Mouse (Mus musculus): ENCODE measurements around the gene 4930544D05Rik.
"Not testable (repeated sequence)": the region's sequence is repeated elsewhere in the genome, so short reads cannot be mapped to it uniquely, and the experiment has no call there.

The 4930544D05Rik gene

GRCm38 (mm10) chr11:70615516-70616093 is at the start of gene 4930544D05Rik:
4930544D05Rik (plus strand) TSS chr11:70615848.
- no peak for DNase-seq

GRCm38 (mm10) chr11:70566586-70566985 is 49.1 kb upstream of the 4930544D05Rik start:
- DNase-seq: no peak

GRCm38 (mm10) chr11:70570614-70571013 is 45.0 kb upstream of the 4930544D05Rik start:
- DNase-seq: not testable (repeated sequence)

- no peak for DNase-seq
Observed at GRCm38 (mm10) chr11:70571641-70572040, 44.0 kb upstream of the 4930544D05Rik start.

GRCm38 (mm10) chr11:70572348-70572902 is 43.2 kb upstream of the 4930544D05Rik start:
- DNase-seq: no peak

- DNase-seq: no peak
Observed at GRCm38 (mm10) chr11:70573872-70574271, 41.8 kb upstream of the 4930544D05Rik start.

GRCm38 (mm10) chr11:70577201-70577600 is 38.4 kb upstream of the 4930544D05Rik start:
- no peak for DNase-seq

GRCm38 (mm10) chr11:70578962-70579361 is 36.7 kb upstream of the 4930544D05Rik start:
- no peak for DNase-seq

- no peak for DNase-seq
Observed at GRCm38 (mm10) chr11:70579710-70580357, 35.8 kb upstream of the 4930544D05Rik start.

GRCm38 (mm10) chr11:70580358-70580720 is 35.3 kb upstream of the 4930544D05Rik start:
- DNase-seq: no peak

- DNase-seq: no peak
Observed at GRCm38 (mm10) chr11:70580921-70581320, 34.7 kb upstream of the 4930544D05Rik start.

GRCm38 (mm10) chr11:70582196-70582595 is 33.5 kb upstream of the 4930544D05Rik start:
- DNase-seq: no peak

- no peak for DNase-seq
Observed at GRCm38 (mm10) chr11:70583022-70583714, 32.5 kb upstream of the 4930544D05Rik start.

- no peak for DNase-seq
Observed at GRCm38 (mm10) chr11:70583775-70584174, 31.9 kb upstream of the 4930544D05Rik start.

- DNase-seq: no peak
Observed at GRCm38 (mm10) chr11:70585457-70585856, 30.2 kb upstream of the 4930544D05Rik start.

- DNase-seq: no peak
Observed at GRCm38 (mm10) chr11:70586261-70586660, 29.4 kb upstream of the 4930544D05Rik start.

- DNase-seq: no peak
Observed at GRCm38 (mm10) chr11:70586954-70587353, 28.7 kb upstream of the 4930544D05Rik start.

GRCm38 (mm10) chr11:70591733-70592132 is 23.9 kb upstream of the 4930544D05Rik start:
- DNase-seq: no peak

- DNase-seq: no peak
Observed at GRCm38 (mm10) chr11:70594253-70594989, 21.2 kb upstream of the 4930544D05Rik start.

- DNase-seq: no peak
Observed at GRCm38 (mm10) chr11:70595638-70596037, 20.0 kb upstream of the 4930544D05Rik start.

GRCm38 (mm10) chr11:70596094-70596493 is 19.6 kb upstream of the 4930544D05Rik start:
- DNase-seq: no peak

- DNase-seq: no peak
Observed at GRCm38 (mm10) chr11:70597301-70597700, 18.3 kb upstream of the 4930544D05Rik start.

GRCm38 (mm10) chr11:70598451-70598953 is 17.1 kb upstream of the 4930544D05Rik start:
- no peak for DNase-seq
